Mouse (Mus musculus) lung, postnatal 25 days (tissue): ENCODE measurements around the gene Tspo2.

Experiments used
- DNase-seq: peaks from one replicate; pipeline ENCODE4 v3.0.0; 2022; ENCODE audit warnings: low spot score

Gene Tspo2

GRCm38 (mm10) chr17:48450666-48451352 is 513 bp downstream of the Tspo2 start:
- no peak for DNase-seq

- DNase-seq = no peak
Observed at GRCm38 (mm10) chr17:48447675-48448074, 3.6 kb downstream of the Tspo2 start.

- DNase-seq = no peak
Observed at GRCm38 (mm10) chr17:48443542-48444145, 7.7 kb downstream of the Tspo2 start.

- no peak for DNase-seq
Observed at GRCm38 (mm10) chr17:48442745-48443457, 8.4 kb downstream of the Tspo2 start.

GRCm38 (mm10) chr17:48437421-48437911 is 13.9 kb downstream of the Tspo2 start:
- DNase-seq = no peak

GRCm38 (mm10) chr17:48436487-48436886 is 14.8 kb downstream of the Tspo2 start:
- DNase-seq = no peak

- no peak for DNase-seq
Observed at GRCm38 (mm10) chr17:48434479-48434878, 16.8 kb downstream of the Tspo2 start.

- no peak for DNase-seq
Observed at GRCm38 (mm10) chr17:48433689-48434330, 17.5 kb downstream of the Tspo2 start.

GRCm38 (mm10) chr17:48433006-48433655 is 18.2 kb downstream of the Tspo2 start:
- no peak for DNase-seq

- no peak for DNase-seq
Observed at GRCm38 (mm10) chr17:48432158-48432980, 19.0 kb downstream of the Tspo2 start, which contains the start of gene Apobec2. Gene Apobec2, minus strand, starts transcription at chr17:48432930.

GRCm38 (mm10) chr17:48431054-48431453 is 20.3 kb downstream of the Tspo2 start:
- no peak for DNase-seq

GRCm38 (mm10) chr17:48430394-48430793 is 20.9 kb downstream of the Tspo2 start:
- no peak for DNase-seq

- DNase-seq = no peak
Observed at GRCm38 (mm10) chr17:48427852-48428530, 23.3 kb downstream of the Tspo2 start.

- DNase-seq = no peak
Observed at GRCm38 (mm10) chr17:48426991-48427750, 24.2 kb downstream of the Tspo2 start.

- DNase-seq = peak; percentile 48
Observed at GRCm38 (mm10) chr17:48425823-48426612, 25.3 kb downstream of the Tspo2 start.

GRCm38 (mm10) chr17:48424237-48424636 is 27.1 kb downstream of the Tspo2 start:
- no peak for DNase-seq

GRCm38 (mm10) chr17:48419571-48419970 is 31.8 kb downstream of the Tspo2 start:
- DNase-seq = no peak

GRCm38 (mm10) chr17:48418781-48419180 is 32.5 kb downstream of the Tspo2 start:
- no peak for DNase-seq

- no peak for DNase-seq
Observed at GRCm38 (mm10) chr17:48418174-48418573, 33.1 kb downstream of the Tspo2 start.
